Mouse (Mus musculus) induced T-regulatory cell, adult 2 months (primary cell): Measurements from ENCODE around the gene Ear6.

Experiments
- DNase-seq: peaks from one replicate; pipeline ENCODE4 v3.0.0-alpha.2; 2012; ENCODE audit warnings: low read depth

The Ear6 gene

GRCm38 (mm10) chr14:51893809-51894208 lies 40.3 kb downstream of the Ear6 start:
- DNase-seq = no peak

GRCm38 (mm10) chr14:51895071-51895470 lies 41.6 kb downstream of the Ear6 start:
- no peak for DNase-seq

GRCm38 (mm10) chr14:51896019-51896418 lies 42.5 kb downstream of the Ear6 start:
- no peak for DNase-seq

- no peak for DNase-seq
These were observed 43.2 kb downstream of the Ear6 start for GRCm38 (mm10) chr14:51896539-51897170.

- no peak for DNase-seq
These were observed 45.9 kb downstream of the Ear6 start for GRCm38 (mm10) chr14:51899351-51899750.

GRCm38 (mm10) chr14:51902806-51903710 lies 49.6 kb downstream of the Ear6 start:
- DNase-seq = peak; percentile 84

- DNase-seq = no peak
These were observed 50.3 kb downstream of the Ear6 start for GRCm38 (mm10) chr14:51903782-51904181.
